ENCODE assay signal across 22 mouse cellular contexts in the genomic region with DNA sequence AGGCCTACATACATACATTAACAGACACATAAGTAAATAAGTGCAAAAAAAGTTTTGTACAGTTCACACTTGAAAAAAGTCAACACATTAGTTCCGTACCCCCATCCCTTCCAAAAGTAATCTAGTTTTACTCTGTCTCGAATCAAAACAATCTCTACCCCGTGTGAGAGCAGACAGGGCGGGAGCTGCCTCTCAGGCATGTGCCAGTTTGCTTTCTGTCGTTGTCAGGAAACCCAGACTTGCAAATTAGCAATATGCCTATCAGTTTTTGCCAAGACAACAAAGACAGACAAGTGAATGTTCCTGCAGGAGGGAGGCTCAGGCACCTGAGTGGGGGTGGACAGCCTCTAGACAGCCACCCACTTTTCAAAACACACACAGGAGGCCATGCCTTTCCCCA.
DNase-seq lines count a peak whose midpoint lies in the region; ATAC-seq lines count a peak whose summit lies in the region.
"Had no signal": no experiment of that assay in that cellular context is flagged by ENCODE, and none has a peak within 500 bp of the region (broad histone marks: within the 10 kb centered on the region; RNA-seq: fewer than 3 reads in every experiment).

No protein-coding gene starts in this region.

- no peaks in the 10 kb centered on the region for H3K27me3 ChIP-seq in heart, embryonic 13.5 days (replicated peaks)
- no peaks in the 10 kb centered on the region for H3K27me3 ChIP-seq in hindbrain, embryonic 13.5 days
- H3K27me3 ChIP-seq: limb, embryonic 13.5 days; liver, embryonic 13.5 days; midbrain, embryonic 12.5 days; neural tube, embryonic 12.5 days had no signal

- no peak overlapping the region for H3K9ac ChIP-seq in heart, embryonic 13.5 days
- H3K9ac ChIP-seq in hindbrain, embryonic 13.5 days: no peak overlapping the region
- H3K9ac ChIP-seq: limb, embryonic 13.5 days; liver, embryonic 13.5 days; lung, embryonic 14.5 days; midbrain, embryonic 12.5 days; neural tube, embryonic 12.5 days had no signal

- H3K27ac ChIP-seq in heart, embryonic 13.5 days (replicated peaks): peak overlapping the region; percentile 40
- no peak overlapping the region for H3K27ac ChIP-seq in hindbrain, embryonic 13.5 days
- H3K27ac ChIP-seq: gastrocnemius, adult 2 months; heart, embryonic 10.5 days; limb, embryonic 13.5 days; liver, embryonic 13.5 days; midbrain, embryonic 12.5 days; neural tube, embryonic 12.5 days had no signal

- ATAC-seq in heart, embryonic 13.5 days (ENCODE audit: extremely low read depth, insufficient number of reproducible peaks, low FRiP score, low TSS enrichment): no peak
- ATAC-seq in frontal cortex, adult (ENCODE audit: low TSS enrichment): no peak
- no peak for ATAC-seq in hindbrain, embryonic 13.5 days (ENCODE audit: low FRiP score)
- ATAC-seq: hindbrain, embryonic 16.5 days; intestine, postnatal 0 days had no signal

- no peak overlapping the region for H3K4me3 ChIP-seq in heart, embryonic 13.5 days
- no peak overlapping the region for H3K4me3 ChIP-seq in hindbrain, embryonic 13.5 days
- H3K4me3 ChIP-seq: gastrocnemius, adult 2 months; heart, embryonic 10.5 days; limb, embryonic 13.5 days; liver, embryonic 13.5 days; midbrain, embryonic 12.5 days; neural tube, embryonic 12.5 days had no signal

- no peak overlapping the region for H3K4me2 ChIP-seq in heart, embryonic 13.5 days
- H3K4me2 ChIP-seq in hindbrain, embryonic 13.5 days: no peak overlapping the region
- H3K4me2 ChIP-seq: limb, embryonic 13.5 days; liver, embryonic 13.5 days; lung, embryonic 14.5 days; midbrain, embryonic 12.5 days; neural tube, embryonic 12.5 days had no signal

- no peak for DNase-seq in heart, postnatal 4 days
- DNase-seq in thymus, postnatal 0 days (ENCODE audit: low spot score): peak; percentile 15
- DNase-seq in thymus, postnatal 25 days: no peak
- peak; percentile 36 for DNase-seq in brain, embryonic 18.5 days (ENCODE audit: low read depth, low spot score)
- DNase-seq: adrenal gland, postnatal 36 days; cerebellum, adult 11-12 months; heart, postnatal 36 days; kidney, postnatal 4 days; liver, embryonic 13.5 days; lung, embryonic 14.5 days; right cerebral cortex, postnatal 14 days; spleen, adult 18-20 months had no signal

- no peaks in the 10 kb centered on the region for H3K36me3 ChIP-seq in heart, embryonic 13.5 days
- peaks cover 6% of the 10 kb centered on the region for H3K36me3 ChIP-seq in hindbrain, embryonic 13.5 days
- H3K36me3 ChIP-seq: heart, embryonic 10.5 days; limb, embryonic 13.5 days; liver, embryonic 13.5 days; midbrain, embryonic 12.5 days had no signal

- WGBS in heart, embryonic 13.5 days: 60% methylated on average over 5 of the region's 5 CpGs
- 76% methylated on average over 5 of the region's 5 CpGs for WGBS in hindbrain, embryonic 13.5 days

- no peaks in the 10 kb centered on the region for H3K9me3 ChIP-seq in heart, embryonic 13.5 days
- no peaks in the 10 kb centered on the region for H3K9me3 ChIP-seq in hindbrain, embryonic 13.5 days
- H3K9me3 ChIP-seq: heart, embryonic 10.5 days; limb, embryonic 13.5 days; liver, embryonic 13.5 days; midbrain, embryonic 12.5 days; neural tube, embryonic 12.5 days had no signal

- peaks cover 52% of the 10 kb centered on the region for H3K4me1 ChIP-seq in heart, embryonic 13.5 days
- H3K4me1 ChIP-seq in hindbrain, embryonic 13.5 days (replicated peaks): peaks cover 19% of the 10 kb centered on the region; the same call in 1 of the 2 replicates
- H3K4me1 ChIP-seq: midbrain, embryonic 12.5 days had no signal

Comparison
In these comparisons a context has a peak if more than half of its experiments do, and no peak if none do; other contexts are left out.
1. DNase-seq: peak in thymus, postnatal 0 days (single experiment) and brain, embryonic 18.5 days (single experiment); none in heart, postnatal 4 days (single experiment) and thymus, postnatal 25 days (single experiment).